Mouse (Mus musculus): Measurements from ENCODE around the gene Qpctl. TPM values are rescaled to one million over a fixed set of nuclear protein-coding genes. Genes with fewer than 3 reads are reported as not detected.
"Not testable (repeated sequence)": the region's sequence is repeated elsewhere in the genome, so short reads cannot be mapped to it uniquely, and the experiment has no call there.

Qpctl gene
- polyA plus RNA-seq, 1 experiment: 15.3 TPM

DNA sequence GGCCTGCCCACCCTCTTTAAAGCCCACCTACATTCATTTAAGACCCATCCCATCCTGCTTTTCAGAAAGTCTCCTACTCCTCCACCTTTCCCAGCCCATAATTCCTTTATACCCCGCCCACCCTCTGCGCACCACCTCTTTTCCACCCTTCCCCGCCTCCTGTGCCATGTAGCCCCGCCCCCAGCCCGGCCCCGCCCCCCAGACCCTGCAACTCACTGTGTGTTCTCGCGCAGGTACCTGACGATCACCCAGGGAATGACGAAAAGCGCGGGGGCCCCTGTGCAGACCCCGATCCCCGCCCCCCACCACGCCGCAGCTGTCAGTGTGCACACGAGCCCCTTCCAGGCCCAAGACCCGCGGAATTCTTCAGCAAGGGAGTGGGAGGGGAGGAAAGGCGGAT lies 11.0 kb upstream of the Qpctl start:
- TF ChIP-seq CTCF (IDR thresholded peaks at IDR 0.05; ENCODE audit: borderline replicate concordance, control insufficient read depth, extremely low read depth, insufficient read depth, low read length, poor library complexity) (no peak), POLR2A (IDR thresholded peaks at IDR 0.05; ENCODE audit: control insufficient read depth, extremely low read depth, insufficient read depth, low read length, poor library complexity) (no peak)
- 3% methylated on average over 20 of the region's 20 CpGs for WGBS
- Histone ChIP-seq H3K4me3 (ENCODE audit: control insufficient read depth, insufficient read depth, low read length) (no peak overlapping the region), H3K36me3 (ENCODE audit: control insufficient read depth, insufficient read depth, low read length) (no peaks in the 10 kb centered on the region), H3K27me3 (ENCODE audit: control insufficient read depth, insufficient read depth, low read length) (no peaks in the 10 kb centered on the region; the same call in 1 of the 2 replicates), H3K27ac (ENCODE audit: control insufficient read depth, insufficient read depth, low read length) (no peak overlapping the region), H3K4me1 (replicated peaks; ENCODE audit: control insufficient read depth, insufficient read depth, low read length) (peaks cover 31% of the 10 kb centered on the region)
- no peak for DNase-seq

DNA sequence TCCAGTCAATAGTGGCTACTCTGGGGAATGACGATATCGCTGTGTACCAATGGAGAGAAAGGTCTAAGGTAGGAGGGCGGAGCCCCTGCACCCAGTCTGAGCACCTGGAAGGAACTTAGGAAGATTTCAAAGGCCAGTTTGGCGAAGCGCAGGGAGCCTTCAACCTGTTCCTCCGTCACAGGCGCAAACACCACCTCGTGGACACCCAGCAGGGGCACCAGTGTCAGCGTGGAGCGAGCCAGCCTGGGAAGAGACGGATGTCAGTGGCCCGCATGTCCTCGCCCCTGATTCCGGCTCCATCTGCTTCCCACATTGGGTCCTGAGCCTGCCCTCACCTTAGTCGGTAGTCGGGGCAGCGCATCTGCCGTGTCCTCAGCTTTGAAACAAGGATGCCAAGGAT lies 10.3 kb upstream of the Qpctl start:
- Histone ChIP-seq H3K4me3 (ENCODE audit: control insufficient read depth, insufficient read depth, low read length) (no peak overlapping the region), H3K27ac (ENCODE audit: control insufficient read depth, insufficient read depth, low read length) (no peak overlapping the region), H3K27me3 (ENCODE audit: control insufficient read depth, insufficient read depth, low read length) (no peaks in the 10 kb centered on the region; the same call in 1 of the 2 replicates), H3K36me3 (ENCODE audit: control insufficient read depth, insufficient read depth, low read length) (no peaks in the 10 kb centered on the region), H3K4me1 (replicated peaks; ENCODE audit: control insufficient read depth, insufficient read depth, low read length) (peaks cover 25% of the 10 kb centered on the region)
- no peak for DNase-seq
- 37% methylated on average over 18 of the region's 18 CpGs for WGBS
- TF ChIP-seq POLR2A (IDR thresholded peaks at IDR 0.05; ENCODE audit: control insufficient read depth, extremely low read depth, insufficient read depth, low read length, poor library complexity) (no peak), CTCF (IDR thresholded peaks at IDR 0.05; ENCODE audit: borderline replicate concordance, control insufficient read depth, extremely low read depth, insufficient read depth, low read length, poor library complexity) (no peak)

DNA sequence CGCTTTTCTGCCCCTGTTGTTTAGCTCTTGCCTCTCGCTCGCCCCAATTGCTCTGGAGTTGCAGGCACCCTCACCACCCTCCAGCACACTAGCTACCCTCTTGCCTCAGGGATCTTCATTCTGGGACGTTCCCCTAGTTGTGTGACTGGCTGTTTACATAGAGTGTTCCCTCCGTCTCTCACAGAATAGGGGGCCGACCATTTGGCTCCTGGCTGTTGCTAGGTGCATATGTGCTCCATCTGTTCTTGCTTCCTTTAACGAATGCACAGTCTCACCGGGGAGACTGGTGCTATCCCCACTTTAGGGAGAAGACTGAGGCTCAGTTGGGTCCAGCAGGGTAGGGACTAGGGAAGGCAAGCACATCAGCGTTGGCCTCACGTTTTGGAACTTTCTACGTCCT lies 9.5 kb upstream of the Qpctl start:
- Histone ChIP-seq H3K27ac (ENCODE audit: control insufficient read depth, insufficient read depth, low read length) (no peak overlapping the region), H3K4me3 (ENCODE audit: control insufficient read depth, insufficient read depth, low read length) (no peak overlapping the region), H3K4me1 (replicated peaks; ENCODE audit: control insufficient read depth, insufficient read depth, low read length) (peaks cover 22% of the 10 kb centered on the region), H3K36me3 (ENCODE audit: control insufficient read depth, insufficient read depth, low read length) (no peaks in the 10 kb centered on the region; the same call in 1 of the 2 replicates), H3K27me3 (ENCODE audit: control insufficient read depth, insufficient read depth, low read length) (no peaks in the 10 kb centered on the region; the same call in 1 of the 2 replicates)
- no peak for TF ChIP-seq CTCF (IDR thresholded peaks at IDR 0.05; ENCODE audit: borderline replicate concordance, control insufficient read depth, extremely low read depth, insufficient read depth, low read length, poor library complexity)
- TF ChIP-seq POLR2A (IDR thresholded peaks at IDR 0.05; ENCODE audit: control insufficient read depth, extremely low read depth, insufficient read depth, low read length, poor library complexity): no peak
- 86% methylated on average over 11 of the region's 11 CpGs for WGBS
- DNase-seq: no peak

DNA sequence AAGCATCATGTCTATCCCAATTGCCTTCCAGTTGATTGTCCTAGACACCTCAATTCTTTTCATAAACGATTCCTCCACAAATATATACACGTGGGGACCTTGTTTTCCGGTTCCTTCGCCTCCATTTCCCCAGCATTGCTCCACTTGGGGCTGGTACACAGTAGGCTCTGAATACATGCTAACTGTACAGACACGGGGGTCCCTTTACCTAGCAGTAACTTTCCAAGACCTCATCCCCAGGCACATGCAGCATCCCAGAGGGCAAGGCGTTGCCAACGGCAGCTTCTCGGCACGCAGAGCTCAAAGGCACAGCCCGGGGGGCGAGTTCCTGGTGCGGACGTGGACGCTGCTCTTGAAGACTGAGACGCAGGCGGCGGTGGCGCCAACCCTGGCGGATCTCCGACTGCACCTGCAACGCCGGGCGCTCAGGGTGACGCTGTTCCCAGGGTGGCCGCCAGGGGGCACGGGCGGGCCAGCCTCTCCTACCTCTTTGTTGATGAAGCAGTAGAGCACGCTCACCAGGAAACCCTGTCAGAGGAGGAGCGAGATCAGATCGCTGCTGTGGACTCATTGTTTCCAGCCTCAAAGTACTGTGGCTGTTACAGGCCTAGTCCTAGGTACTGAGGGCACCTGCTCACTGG lies 8.2 kb upstream of the Qpctl start:
- peak; percentile 59 for TF ChIP-seq POLR2A (IDR thresholded peaks at IDR 0.05; ENCODE audit: control insufficient read depth, extremely low read depth, insufficient read depth, low read length, poor library complexity)
- peak; percentile 98 for TF ChIP-seq CTCF (IDR thresholded peaks at IDR 0.05; ENCODE audit: borderline replicate concordance, control insufficient read depth, extremely low read depth, insufficient read depth, low read length, poor library complexity)
- Histone ChIP-seq H3K36me3 (ENCODE audit: control insufficient read depth, insufficient read depth, low read length) (no peaks in the 10 kb centered on the region; the same call in 1 of the 2 replicates), H3K4me1 (replicated peaks; ENCODE audit: control insufficient read depth, insufficient read depth, low read length) (peaks cover 22% of the 10 kb centered on the region), H3K27ac (ENCODE audit: control insufficient read depth, insufficient read depth, low read length) (peak overlapping the region; percentile 57; the same call in 1 of the 2 replicates), H3K27me3 (ENCODE audit: control insufficient read depth, insufficient read depth, low read length) (no peaks in the 10 kb centered on the region; the same call in 1 of the 2 replicates), H3K4me3 (ENCODE audit: control insufficient read depth, insufficient read depth, low read length) (peak overlapping the region; percentile 44)
- WGBS: 4% methylated on average over 30 of the region's 30 CpGs
- peak; percentile 98 for DNase-seq

DNA sequence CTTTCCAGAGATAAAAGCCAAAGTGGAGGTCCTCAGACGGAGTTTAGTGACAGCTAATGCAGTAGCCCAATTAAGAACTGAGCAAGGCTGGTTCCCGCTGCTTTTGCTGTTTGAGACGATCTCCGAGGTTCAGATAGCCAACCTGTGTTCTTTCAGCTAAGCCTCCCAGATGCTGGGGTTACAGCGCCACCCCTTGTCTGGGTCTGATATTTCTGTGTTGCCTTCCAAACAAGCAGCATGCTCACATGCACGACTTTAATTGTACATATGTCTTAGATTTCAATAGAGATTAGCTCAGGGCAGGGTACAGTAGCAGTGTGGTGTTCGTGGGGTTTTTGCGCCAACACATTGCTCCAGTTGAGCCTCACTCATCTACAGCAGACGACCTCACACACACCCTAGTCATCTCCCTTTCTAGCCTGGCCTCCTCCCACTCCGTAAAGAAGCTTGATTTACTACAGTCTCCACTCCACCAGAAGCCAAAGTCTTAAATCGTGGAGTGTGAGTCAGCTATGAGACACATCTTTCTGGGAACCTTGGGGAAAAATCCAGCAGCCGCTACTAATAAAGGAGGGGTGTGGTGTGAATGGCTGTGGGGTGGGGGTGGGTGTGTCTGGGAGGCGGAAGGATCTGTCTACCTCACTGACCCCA lies 6.9 kb upstream of the Qpctl start:
- no peak overlapping the region for H3K27ac ChIP-seq (ENCODE audit: control insufficient read depth, insufficient read depth, low read length)
- no peak for DNase-seq
- peaks cover 22% of the 10 kb centered on the region for H3K4me1 ChIP-seq (replicated peaks; ENCODE audit: control insufficient read depth, insufficient read depth, low read length)
- TF ChIP-seq POLR2A (IDR thresholded peaks at IDR 0.05; ENCODE audit: control insufficient read depth, extremely low read depth, insufficient read depth, low read length, poor library complexity): no peak
- no peak for TF ChIP-seq CTCF (IDR thresholded peaks at IDR 0.05; ENCODE audit: borderline replicate concordance, control insufficient read depth, extremely low read depth, insufficient read depth, low read length, poor library complexity)
- 80% methylated on average over 13 of the region's 13 CpGs for WGBS
- H3K27me3 ChIP-seq (ENCODE audit: control insufficient read depth, insufficient read depth, low read length): no peaks in the 10 kb centered on the region; the same call in 1 of the 2 replicates
- H3K4me3 ChIP-seq (ENCODE audit: control insufficient read depth, insufficient read depth, low read length): no peak overlapping the region
- H3K36me3 ChIP-seq (ENCODE audit: control insufficient read depth, insufficient read depth, low read length): no peaks in the 10 kb centered on the region; the same call in 1 of the 2 replicates

DNA sequence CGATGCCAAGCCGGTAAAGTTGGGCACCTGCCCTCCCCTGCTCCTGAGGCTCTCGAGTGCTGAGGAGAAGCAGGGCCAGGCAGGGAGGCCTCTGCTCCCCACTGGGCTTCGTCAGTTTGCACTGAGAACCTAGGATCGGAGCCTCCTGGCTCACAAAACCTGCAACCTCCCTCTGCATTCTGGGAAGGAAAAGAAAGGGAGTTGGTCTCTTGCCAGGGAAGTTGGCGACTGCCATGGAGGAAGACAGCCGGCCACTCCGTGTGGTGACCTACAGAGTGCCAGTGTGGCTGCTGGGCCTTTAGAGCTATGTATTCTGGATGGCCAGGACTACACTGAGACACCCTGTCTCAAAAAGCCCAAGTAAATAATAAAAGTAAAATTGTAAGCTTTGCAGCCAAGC lies 5.7 kb upstream of the Qpctl start:
- no peak overlapping the region for H3K4me3 ChIP-seq (ENCODE audit: control insufficient read depth, insufficient read depth, low read length)
- no peak overlapping the region for H3K27ac ChIP-seq (ENCODE audit: control insufficient read depth, insufficient read depth, low read length)
- no peaks in the 10 kb centered on the region; the same call in 1 of the 2 replicates for H3K36me3 ChIP-seq (ENCODE audit: control insufficient read depth, insufficient read depth, low read length)
- 97% methylated on average over 8 of the region's 8 CpGs for WGBS
- H3K4me1 ChIP-seq (replicated peaks; ENCODE audit: control insufficient read depth, insufficient read depth, low read length): peaks cover 16% of the 10 kb centered on the region
- no peak for DNase-seq
- TF ChIP-seq POLR2A (IDR thresholded peaks at IDR 0.05; ENCODE audit: control insufficient read depth, extremely low read depth, insufficient read depth, low read length, poor library complexity) (no peak), CTCF (IDR thresholded peaks at IDR 0.05; ENCODE audit: borderline replicate concordance, control insufficient read depth, extremely low read depth, insufficient read depth, low read length, poor library complexity) (no peak)
- H3K27me3 ChIP-seq (ENCODE audit: control insufficient read depth, insufficient read depth, low read length): no peaks in the 10 kb centered on the region; the same call in 1 of the 2 replicates

DNA sequence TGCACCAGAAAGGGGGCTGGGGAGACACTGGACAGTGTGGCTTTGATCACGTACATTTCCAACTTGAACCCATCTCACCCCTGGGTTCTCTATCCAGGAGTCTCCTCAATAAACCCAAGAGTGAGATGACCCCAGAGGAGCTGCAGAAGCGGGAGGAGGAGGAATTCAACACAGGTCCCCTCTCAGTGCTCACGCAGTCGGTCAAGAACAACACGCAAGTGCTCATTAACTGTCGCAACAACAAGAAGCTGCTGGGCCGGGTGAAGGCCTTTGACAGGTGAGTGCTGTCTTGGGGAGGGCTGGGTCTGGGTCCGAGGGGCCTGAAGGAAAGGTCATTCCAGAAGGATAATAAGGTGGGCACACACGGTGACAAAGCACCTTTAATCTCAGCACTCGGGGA lies 2.0 kb upstream of the Qpctl start:
- DNase-seq; H3K4me3 ChIP-seq (ENCODE audit: control insufficient read depth, insufficient read depth, low read length); H3K27ac ChIP-seq (ENCODE audit: control insufficient read depth, insufficient read depth, low read length); H3K27me3 ChIP-seq (ENCODE audit: control insufficient read depth, insufficient read depth, low read length); H3K4me1 ChIP-seq (replicated peaks; ENCODE audit: control insufficient read depth, insufficient read depth, low read length); H3K36me3 ChIP-seq (ENCODE audit: control insufficient read depth, insufficient read depth, low read length): not testable (repeated sequence)
- 95% methylated on average over 10 of the region's 10 CpGs for WGBS
